Mouse (Mus musculus) limb, embryonic 15.5 days (tissue): Measurements from ENCODE around the gene Hoxa10. TPM values are rescaled to one million over a fixed set of nuclear protein-coding genes. Genes with fewer than 3 reads are reported as not detected.

ENCODE experiments used
- microRNA counts: library from miRNA; unstranded; fragments of <30 nt; microRNA quantifications from one replicate; lab custom pipeline; 2016
- microRNA-seq: library from miRNA; unstranded; fragments of <30 nt; microRNA quantifications from one replicate; pipeline ENCODE4, GENCODE M21; 2016
- polyA plus RNA-seq: library from polyadenylated mRNA; unstranded; fragments of >200 nt; fragmentation: Nextera tagmentation; extraction: Ambion mirVana; gene quantifications from 2 replicates; pipeline ENCODE4 v1.2.1, GENCODE M21; 2015

Hoxa10 gene
- polyA plus RNA-seq, 1 experiment from 2014 or later: 108 TPM

MicroRNAs encoded within 50 kb of the gene (microRNA counts, 519-probe panel; counts per million panel counts)
- 4,086 counts per million, percentile 93 among the panel's probes with 10 or more counts for microRNA mmu-miR-196b (lab: Ali Mortazavi, UCI)

Small RNAs within 50 kb of the gene (microRNA-seq; reads per million reads assigned to microRNA genes)
- 48,091 reads per million, percentile 98 among the genes with 10 or more reads in this experiment for gene Mir196b

Other genes starting within 250 kb of the Hoxa10 start
- 18.7 and 18.8 TPM in 2 replicates for gene Skap2, start 228.3 kb downstream of the Hoxa10 start, polyA plus RNA-seq
- gene Hoxa1, start 82.5 kb downstream of the Hoxa10 start, polyA plus RNA-seq: 0.52 and 0.68 TPM in 2 replicates
- 0.59 and 0.76 TPM in 2 replicates for gene Hoxa2, start 76.0 kb downstream of the Hoxa10 start, polyA plus RNA-seq
- 0.10 and 0.26 TPM in 2 replicates for gene 5730596B20Rik, start 63.4 kb downstream of the Hoxa10 start, polyA plus RNA-seq
- 0.52 and 0.63 TPM in 2 replicates for gene Hoxa4, start 49.1 kb downstream of the Hoxa10 start, polyA plus RNA-seq
- 1.7 and 2.1 TPM in 2 replicates for gene Hoxa5, start 36.3 kb downstream of the Hoxa10 start, polyA plus RNA-seq
- gene Hoxa6, start 32.1 kb downstream of the Hoxa10 start, polyA plus RNA-seq: 0.41 and 1.1 TPM in 2 replicates
- gene Hoxa3, start 27.5 kb downstream of the Hoxa10 start, polyA plus RNA-seq: 2.2 and 2.5 TPM in 2 replicates
- gene Gm28308, start 27.5 kb downstream of the Hoxa10 start, polyA plus RNA-seq: 0.70 TPM in 1 of 2 replicates, not detected in the other
- gene Hoxa7, start 19.0 kb downstream of the Hoxa10 start, polyA plus RNA-seq: 12.0 and 12.9 TPM in 2 replicates
- gene Hoxa9, start 9.8 kb downstream of the Hoxa10 start, polyA plus RNA-seq: 30.8 and 34.0 TPM in 2 replicates
- 23.3 and 33.4 TPM in 2 replicates for gene Hoxa11, start 5.0 kb upstream of the Hoxa10 start, polyA plus RNA-seq
- 11.0 and 17.4 TPM in 2 replicates for gene Hoxa13, start 20.0 kb upstream of the Hoxa10 start, polyA plus RNA-seq
- gene Evx1, start 72.6 kb upstream of the Hoxa10 start, polyA plus RNA-seq: 0.19 and 0.59 TPM in 2 replicates